Mouse (Mus musculus) cerebellum, adult 9-10 months (tissue): ENCODE measurements around the gene Chn2.

Experiments used
- DNase-seq: peaks from one replicate; pipeline ENCODE4 v3.0.0; 2022

The Chn2 gene

DNA sequence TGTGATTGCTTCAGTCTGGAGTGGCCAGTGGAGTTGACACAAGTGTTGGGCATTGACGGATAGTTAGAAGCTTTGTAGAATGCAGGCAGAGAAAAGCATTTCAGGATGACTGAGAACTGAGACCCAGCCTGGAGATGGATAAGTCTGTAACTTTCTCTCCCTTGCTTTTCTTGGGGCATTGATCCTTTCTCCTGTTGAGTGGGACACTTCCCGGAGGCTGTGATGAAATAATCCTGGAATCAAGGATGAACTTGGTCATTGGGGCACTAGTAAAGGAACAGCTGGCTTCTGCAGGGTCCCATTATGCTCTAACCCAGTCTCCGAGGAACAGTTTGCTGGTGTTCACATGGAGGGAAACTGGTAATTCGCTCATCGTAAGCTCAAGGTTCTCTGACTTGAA, 4.2 kb downstream of the Chn2 start:
- peak; percentile 52 for DNase-seq

DNA sequence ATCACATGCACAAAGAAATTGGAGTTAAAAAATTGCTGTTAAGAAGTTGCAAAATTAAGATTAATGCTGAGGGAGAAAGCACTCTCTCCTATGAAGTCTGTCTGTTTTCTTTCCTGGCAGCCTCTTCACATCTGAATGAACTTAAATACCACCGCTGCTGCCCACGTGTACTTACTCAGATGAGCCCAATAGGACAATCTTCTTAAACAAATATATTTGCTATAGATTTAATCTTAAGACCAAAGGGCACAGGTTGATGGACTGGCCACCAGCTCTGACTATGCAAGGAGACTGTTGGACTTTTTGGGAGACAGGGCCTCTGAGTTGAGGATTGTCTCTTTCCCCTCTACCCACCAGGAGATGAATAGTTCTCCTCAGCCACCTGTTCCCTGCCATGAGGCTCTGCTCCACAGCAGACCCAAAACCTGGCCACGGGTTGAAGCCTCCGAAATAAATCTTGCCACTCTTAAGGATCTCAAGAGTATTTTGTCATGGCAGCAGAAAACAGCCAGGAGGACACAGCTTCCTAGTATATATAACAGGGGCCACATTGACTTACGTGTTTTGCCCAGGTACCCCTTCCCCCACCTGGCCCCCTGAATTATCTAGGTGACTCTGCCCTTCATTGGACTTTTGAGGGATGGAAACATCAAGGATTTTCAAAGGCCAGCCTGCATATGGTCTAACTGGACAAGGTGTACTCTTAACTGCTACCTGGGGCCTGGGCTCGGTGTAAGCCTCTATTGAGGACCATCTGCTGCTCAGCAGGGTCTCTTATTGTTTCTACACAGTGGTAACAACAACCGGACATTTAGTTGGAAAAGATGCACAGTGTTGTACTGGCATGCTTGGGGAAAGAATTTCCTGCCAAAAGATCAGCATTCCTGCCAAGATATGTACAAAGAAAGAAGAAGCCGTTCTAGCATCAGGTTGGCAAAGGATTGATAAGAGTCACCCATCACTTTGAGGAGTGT, 6.7 kb downstream of the Chn2 start:
- peak; percentile 99 for DNase-seq

DNA sequence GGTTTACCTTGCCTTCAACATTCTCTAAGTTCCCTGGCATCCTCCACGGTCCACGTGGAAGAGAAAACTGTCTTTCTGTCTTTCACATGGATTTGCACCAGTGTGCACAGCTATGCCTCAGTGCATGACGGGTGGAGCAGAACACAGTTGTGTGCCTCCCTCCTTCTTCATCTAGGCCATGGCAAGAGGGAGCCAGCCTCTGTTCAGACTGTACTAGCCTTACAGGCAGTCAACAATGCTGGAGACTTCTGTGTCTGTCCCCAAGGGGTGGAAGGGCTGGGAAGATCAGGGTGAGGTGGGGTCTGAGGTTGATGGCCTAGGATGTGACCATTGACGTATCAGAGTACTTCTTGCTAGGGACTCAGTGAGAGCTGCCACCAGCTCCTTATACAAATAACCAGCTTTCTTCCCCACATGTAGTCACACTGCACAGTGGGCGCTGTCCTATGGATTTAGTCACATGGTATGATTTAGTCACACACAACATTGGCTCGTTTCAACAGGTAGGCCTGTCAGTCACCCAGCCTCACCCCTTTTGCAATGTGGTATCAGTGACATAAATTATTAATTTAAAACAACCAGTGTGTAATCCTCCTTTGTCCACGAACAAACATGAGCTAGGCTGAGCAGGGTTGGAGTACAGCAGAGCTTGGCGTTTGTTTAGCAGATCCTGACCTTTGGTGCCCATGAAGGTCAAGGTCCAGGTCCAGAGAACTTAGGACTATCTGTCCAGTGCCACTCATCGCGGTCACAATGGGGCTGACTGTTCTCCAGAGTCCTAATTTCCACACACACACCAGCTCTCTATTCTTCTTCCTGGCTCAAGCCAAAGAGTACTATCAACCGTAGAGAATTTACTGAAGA, 7.8 kb downstream of the Chn2 start:
- peak; percentile 63 for DNase-seq

DNA sequence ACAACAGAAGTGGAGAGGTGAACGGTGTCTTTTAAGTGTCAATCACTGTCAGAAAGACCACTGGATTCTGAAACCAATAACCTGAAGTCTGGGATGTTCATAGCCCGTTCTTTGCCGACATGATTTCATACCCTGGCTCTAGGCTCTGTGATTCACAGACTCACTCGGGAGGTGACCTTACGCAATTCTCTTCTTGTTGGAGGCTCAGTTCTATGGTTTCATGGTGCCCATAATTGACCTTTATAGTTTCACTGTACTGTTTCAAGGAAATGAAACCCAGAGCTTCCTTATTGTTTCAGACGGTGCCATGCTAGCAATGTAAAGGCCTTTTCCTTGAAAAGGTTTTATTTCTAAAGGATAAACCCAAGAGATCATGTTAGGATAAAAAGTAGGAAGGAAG, 9.4 kb downstream of the Chn2 start:
- DNase-seq: peak; percentile 37

DNA sequence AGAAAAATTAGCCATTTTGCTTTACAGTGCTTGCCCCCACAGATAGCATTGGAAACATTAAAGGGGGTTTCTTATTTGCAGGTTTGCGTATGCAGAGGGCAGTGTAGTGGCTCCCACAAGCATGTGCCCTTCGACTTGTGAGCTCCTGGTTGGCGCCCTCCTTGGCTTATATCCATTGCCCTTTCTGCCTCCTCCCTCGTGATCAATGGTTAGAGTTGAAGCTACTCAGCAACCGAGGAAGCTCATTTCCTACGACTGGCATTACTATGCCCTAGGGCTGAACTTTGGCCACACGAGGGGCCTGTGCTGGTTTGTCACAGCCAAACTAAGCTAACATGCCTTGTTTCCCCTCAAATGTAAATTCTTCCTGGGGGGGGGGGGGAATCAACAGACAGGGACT, 11.8 kb downstream of the Chn2 start:
- peak; percentile 45 for DNase-seq

DNA sequence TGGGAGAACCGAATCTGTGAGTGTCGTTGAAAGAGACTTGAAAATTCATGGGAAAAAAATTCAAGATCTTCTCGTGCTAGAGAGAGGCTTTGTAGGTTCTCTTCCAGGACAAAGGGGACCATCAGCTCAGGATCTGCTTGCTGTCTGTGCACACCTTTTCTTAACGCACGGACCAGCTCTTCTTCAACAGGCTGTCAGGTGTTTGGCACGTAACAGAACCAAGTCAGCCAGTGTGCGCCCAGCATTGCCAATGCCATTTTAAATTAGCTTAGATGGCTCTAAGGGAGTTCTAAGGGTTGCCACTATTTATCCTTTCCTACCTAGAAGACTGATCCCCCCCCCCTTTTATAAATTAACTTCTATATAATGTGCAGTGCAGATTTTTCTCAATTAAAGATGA, 12.8 kb downstream of the Chn2 start:
- no peak for DNase-seq

DNA sequence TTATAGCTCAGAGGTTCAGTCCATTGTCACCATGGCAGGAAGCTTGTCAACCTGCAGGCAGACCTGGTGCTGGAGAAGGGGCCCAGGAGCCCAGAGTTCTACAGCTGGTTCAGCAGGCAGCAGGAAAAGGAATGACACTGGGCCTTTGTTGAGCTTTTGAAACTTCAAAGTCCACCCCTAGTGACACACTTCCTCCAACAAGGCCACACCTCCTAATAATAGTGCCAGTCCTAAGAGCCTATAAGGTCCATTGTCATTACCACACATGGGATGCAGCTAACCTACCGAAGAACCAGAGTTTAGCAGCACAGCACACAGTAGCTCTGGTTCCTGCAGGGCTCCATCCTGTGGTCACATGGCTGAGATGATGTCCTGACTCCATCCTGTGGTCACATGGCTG, 13.3 kb downstream of the Chn2 start:
- no peak for DNase-seq

DNA sequence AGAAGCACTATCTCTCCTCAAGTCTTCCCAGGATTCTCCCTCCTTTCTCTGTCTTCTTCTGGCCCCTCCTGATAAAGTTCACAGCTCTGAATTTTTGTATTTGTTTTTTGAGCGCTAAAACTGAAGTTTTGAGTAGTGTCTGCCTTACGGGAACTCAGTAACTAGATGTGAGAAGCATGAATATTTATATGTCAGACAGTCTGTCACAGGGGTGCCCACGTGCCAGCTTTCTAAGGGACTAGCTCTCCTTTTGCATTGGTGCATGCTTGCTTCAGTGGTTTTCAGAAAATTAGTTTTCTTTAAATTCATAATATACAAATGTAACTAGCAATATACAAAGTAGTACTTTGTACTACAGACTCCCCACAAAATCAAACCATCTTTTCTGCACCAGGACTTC, 14.0 kb downstream of the Chn2 start:
- no peak for DNase-seq

DNA sequence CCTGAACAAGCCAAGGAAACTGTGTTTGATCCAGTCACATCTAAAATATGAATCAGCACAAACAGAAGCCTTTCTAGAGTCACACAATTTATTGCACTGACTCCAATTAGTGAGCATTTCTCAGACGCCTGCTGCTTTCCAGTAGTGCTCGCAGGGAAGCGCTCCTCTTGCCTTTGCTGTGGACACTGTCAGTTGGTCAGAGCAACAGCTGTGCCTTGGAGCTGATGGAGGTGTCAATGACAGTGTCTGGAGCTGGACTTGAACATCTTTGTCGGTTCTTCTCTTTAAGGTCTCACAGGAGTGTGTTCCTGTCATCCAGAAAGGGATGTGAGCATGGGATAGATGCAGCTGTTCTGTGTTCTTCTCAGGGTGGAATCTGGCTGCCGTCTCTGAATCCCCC, 16.0 kb downstream of the Chn2 start:
- DNase-seq: no peak

DNA sequence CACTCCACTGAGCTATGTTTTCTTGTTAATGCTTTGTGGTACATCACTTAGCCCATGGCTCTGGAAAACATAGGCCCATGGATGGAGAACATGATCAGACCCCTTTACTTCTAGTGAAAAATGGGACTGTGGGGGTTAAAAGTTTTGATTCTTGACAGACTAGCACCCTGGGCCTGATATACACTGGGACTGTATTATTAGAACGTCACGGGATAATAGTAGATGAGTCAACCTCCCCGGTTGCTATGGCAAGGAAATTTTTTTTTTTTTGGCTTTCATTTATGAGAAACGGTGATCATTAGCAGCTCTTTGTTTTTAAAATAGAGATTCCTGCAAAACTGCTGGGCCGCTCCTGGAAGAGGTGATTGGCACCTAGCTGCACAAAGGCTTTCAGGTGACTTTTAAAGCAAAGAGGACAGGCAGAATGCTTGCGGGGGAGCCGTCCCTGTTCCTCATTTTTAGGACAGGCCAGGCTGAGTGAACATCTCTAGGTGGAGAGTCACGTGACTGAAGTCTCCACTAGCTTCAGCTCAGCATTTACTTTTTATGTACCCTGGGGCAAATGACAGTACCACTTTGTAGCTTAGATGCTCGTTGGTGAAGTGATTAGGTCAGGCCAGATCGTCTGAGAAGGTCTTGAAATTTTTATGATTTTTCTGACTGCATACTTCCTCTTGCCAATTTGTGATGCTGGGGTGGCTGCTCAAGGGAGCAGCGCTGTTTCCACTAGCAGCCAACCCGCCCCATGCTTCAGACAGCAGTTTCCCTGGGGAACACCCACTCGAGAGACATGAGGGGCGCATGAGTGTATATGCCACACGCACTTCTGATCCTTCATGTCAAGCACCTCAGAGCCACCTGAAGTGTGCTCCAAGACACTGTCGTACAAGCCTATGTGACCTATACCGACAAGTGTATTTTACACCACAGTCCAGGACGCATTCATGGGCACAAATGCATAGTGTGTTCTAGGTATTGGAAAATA, 17.5 kb downstream of the Chn2 start:
- DNase-seq: no peak

DNA sequence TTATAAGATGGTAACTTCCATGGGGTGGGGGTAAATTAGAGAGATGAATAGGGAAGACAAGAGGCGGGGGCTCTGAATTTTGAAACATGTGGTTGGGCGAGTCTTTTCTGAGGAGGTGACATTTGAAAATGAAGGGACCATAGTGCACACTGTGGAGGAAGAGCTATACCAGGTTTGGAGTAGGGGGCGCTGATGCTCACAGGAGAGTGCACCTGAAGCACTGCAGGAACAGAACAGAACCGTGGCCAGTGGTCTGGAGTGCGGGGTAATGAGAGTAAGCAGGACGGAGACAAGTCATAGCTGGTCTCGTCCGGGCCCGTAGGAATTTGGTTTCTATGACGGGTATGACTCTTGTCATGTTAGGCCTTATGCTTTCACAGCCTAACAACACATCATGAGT, 18.3 kb downstream of the Chn2 start:
- DNase-seq: no peak

DNA sequence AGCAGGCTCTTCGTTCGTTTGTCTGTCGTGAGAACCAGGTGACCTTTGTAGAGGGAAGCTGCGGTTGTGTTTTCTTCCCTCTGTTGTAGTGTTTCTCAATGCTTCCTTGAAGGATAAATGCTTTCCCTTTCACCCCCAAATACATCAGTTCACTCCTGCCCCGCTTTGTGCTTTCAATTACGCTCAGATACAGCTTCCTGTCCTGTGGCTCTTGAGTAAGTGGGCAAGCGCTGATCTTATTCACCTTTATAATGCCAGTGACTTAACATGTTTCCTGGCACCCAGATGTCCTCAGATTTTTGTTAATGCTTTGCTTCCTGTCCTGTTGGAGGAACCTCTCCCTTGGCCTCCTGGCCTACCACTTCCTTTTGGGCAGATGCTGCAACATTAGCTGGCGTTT, 19.5 kb downstream of the Chn2 start:
- DNase-seq: no peak

DNA sequence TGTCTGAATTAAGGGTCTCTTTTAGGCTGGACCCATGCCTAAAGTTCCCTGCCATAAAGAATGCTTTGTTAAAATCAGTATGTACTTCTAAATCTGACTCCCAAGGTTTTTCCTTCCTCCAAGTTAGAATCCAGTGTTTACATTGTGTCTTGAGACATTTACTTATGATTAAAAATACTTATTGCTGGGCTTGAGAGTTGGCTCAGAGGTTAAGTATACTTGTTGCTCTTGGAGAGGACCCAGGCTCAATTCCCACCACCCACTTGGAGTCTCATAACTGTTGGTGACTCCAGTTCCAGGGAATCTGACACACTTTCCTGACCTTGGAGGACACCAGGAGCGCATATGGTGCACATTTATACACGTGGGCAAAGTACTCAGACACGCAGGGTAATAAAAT, 20.9 kb downstream of the Chn2 start:
- DNase-seq: no peak

DNA sequence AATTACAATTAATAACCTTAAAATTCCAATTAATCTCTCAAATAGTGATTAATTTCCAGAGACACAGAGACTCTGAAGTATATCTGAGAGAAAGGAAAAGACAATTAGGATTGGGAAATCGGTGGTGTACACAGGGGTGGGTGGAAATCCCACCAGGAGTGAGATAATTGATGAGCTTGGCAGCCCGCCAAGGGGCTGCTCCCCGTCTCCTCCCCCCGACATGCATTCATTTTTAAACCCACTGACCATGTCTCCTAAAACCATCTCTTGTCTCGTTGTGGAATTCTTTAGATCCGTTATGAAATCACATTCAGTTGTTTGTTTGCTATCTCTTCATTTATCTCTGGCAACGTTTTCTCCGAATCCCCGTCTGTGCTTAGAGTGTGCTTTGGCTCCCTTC, 22.0 kb downstream of the Chn2 start:
- DNase-seq: no peak

DNA sequence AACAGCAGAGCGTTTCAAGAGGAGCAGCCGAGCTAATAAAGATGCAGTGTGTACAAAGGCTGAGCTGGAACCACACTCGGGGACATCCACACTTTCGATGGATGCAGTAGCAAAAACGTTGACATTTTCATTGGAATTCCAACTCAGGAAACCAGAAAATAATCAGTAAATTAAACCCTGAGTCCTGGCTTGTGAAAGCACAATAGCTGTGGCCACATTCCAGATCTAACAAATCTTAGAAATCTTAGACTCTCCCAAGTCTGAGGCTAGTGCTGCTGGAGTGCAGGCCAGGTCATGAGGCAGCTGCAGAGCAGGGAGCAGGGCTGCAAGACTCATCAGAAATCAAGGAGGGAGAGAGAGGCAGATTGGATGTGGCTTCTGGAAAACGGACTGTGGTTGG, 24.5 kb downstream of the Chn2 start:
- no peak for DNase-seq

DNA sequence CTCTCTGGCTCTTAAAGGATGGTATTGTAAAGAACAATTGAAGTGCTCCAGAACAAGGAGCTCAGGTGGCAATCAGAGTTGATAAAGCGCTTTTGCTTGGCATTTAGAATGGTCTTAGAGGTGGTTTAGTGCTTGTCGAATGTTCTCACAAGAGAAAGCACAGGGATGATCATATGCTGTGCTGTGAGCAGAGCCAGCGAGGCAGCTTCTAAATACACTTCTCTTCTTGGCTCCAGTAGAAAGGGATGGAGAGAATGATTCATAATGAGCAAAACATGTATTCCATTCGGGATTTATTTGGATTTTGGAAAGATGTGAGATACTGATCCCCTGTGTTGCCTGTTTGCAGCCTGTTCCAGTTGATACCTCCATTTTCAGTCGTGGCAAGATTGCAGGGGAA, 28.0 kb downstream of the Chn2 start:
- no peak for DNase-seq

DNA sequence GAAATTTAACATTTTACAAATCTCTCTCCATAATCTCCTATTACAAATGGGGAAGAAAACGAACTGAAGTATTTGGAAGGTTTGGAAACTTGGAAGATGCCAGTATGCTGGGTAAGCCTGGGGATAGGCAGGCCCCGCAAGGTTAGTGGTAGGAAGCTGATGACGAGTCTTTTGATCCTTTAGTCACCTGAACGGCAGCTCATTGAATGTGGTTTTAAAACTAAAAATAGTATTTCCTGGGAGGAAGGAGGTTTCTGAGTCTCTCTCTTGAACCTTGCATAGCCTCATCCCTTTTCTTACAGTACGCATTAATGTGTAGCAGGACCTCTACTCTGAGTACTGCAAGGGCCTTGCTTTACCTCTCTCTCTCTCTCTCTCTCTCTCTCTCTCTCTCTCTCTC, 29.5 kb downstream of the Chn2 start:
- no peak for DNase-seq

DNA sequence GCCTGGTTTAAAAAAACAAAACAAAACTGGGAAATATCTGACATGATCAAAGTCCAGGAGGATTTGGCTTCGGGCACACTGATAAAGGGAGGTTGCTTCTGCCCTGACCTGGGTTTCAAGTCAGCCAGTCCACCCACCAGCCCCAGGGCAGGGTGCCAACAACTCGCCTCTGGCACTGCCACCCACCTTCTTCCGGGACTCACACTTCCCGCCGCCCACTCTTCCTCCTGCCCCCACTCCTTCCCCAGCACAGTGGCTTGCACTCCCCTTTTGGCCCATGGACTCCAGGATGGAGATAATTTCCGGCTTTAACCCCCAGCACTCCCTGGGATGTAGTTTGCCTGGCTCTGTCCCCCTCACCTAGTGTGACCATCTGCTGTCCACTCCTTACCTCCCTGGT, 31.4 kb downstream of the Chn2 start:
- DNase-seq: peak; percentile 97

DNA sequence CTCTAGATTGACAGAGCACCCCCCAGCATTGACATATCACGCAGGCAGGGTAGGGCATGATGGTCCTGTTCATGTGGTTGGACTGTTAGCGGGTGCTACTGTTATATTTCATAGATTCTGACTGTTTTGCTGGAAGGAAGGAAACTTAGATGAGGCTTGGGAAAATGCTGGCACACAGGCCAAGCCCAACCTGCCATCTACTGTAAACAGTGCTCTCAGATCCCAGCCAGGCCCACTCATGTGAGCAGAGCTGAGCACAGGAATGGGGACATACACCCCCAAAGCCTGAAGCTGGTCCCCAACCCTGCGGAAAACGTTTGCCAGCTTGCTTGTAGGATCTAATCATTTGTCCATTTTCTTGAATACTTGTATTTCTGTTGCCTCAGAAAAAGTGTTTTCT, 32.1 kb downstream of the Chn2 start:
- DNase-seq: peak; percentile 74

DNA sequence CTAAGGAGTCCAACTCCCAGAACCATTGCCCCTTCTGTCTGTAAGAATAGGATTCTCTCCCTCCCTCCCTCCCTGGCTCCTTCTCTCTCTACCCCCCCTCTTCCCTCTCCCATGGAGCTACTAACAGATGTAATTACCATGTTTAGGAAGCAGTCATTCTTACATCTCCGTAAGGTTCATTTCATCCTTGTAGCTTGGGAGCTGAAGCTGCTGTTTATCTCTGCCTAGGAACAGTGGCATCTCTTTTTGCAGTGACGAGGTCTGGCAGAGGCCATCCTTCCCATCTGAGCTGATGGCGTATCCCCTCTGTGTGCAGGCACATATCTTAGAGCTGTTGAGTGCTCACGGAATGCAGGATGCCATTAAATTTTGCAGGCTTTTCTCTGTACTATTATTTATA, 35.1 kb downstream of the Chn2 start:
- DNase-seq: no peak

DNA sequence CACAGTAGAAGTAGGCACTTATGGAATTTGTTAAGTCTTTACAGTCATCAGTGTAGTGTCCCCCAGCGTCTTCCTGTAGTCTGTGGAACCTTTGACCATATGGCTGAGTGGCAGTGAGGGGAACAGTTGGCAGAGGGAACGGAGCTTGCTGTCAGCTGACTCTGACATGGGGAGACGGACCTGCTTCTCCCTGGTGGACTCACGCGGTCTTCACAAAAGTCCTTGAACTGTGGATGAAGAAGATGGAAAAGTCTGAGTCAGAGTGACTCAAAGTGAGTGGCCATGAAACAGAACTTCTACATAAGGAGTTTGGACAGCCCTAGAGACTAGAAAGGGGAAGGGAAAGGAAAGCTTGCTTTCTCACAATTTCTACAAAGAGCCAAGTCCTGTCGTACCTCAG, 36.1 kb downstream of the Chn2 start:
- peak; percentile 85 for DNase-seq

DNA sequence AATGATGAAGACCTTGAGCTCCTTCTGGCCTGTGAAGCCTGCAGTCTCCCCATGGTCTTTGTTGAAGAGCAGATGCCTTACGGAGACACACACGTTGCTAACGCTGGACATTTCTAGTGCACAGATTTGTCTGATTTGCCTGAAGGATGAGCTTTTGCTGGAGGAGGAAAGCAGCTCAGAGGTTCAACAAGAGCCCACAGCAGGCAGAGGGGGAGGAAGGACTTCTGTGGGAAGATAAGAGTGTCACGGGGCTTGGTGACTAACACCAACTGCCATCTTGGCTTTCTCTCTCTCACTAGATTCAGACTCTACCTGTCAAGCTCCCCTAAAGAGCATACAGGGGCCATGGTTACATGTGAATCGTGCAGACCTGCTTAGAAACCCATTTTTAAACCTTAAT, 37.3 kb downstream of the Chn2 start:
- DNase-seq: no peak

DNA sequence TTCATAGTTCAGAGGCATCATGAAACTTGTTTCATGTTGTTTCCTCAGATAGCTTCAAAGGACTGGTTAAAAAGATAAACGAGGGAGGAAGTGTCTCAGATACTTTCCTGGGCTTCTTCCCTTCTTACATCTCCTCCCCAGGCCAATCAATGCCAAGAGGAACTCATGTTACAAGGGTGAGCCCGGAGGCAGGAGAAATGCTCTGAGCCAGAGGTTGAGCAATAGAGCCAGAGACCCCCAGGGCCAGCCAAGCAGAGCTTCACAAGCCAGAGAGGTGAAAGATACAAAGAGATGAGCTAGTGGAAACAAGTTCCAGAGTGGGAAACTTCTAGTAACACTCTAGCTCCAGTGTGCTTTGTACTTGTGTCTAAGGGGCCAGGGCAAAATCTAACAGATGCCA, 38.9 kb downstream of the Chn2 start:
- DNase-seq: no peak
